Mouse (Mus musculus): ENCODE measurements around the gene Btbd35f18. TPM values are rescaled to one million over a fixed set of nuclear protein-coding genes. Genes with fewer than 3 reads are reported as not detected.
"Not testable (repeated sequence)": the region's sequence is repeated elsewhere in the genome, so short reads cannot be mapped to it uniquely, and the experiment has no call there.

The Btbd35f18 gene
- total RNA-seq (2017) = not detected in 2 replicates

DNA sequence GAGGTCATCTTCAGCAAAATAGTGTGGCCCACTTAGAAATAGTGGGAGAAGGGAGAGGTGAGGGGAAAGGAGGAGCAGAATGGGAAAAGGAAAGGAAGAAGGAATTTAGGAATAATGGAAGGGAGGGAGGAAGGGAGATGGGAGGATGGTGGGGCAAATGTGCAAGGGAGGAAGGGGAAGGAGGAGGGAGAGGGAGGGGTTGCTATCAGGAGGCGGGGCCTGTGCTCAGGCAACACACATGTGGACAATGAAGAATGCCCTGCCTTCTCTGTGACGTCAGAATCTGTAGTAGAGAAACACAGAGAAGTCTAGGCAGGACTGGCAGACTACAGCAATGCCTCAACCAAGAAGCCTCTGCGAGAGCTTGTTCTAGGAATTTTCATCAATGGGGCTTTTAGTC lies at the start of gene Btbd35f18:
Gene Btbd35f18, plus strand, starts transcription at position 301 of the 400 bp plus-strand sequence.
- not testable (repeated sequence) for ATAC-seq (ENCODE audit: extremely low read depth, insufficient number of reproducible peaks, low FRiP score, poor library complexity, severe bottlenecking)

Other genes starting within 250 kb of the Btbd35f18 start
- gene Btbd35f10, start 52.7 kb downstream of the Btbd35f18 start, total RNA-seq (2017) = not detected in 2 replicates

All from neutrophil, adult 5-6 weeks (primary cell).